Mouse (Mus musculus) heart, postnatal 0 days (tissue): Measurements from ENCODE around the gene Igfbp1.

Source experiments
- CTCF ChIP-seq: IDR thresholded peaks from 2 replicates; pipeline ENCODE4 v1.5.1; 2016; ENCODE audit warnings: antibody characterized with exemption, control low read depth, low read depth
- EP300 ChIP-seq: IDR thresholded peaks from 2 replicates; pipeline ENCODE4 v1.6.1; 2016; ENCODE audit warnings: antibody characterized with exemption, low read depth

- no peak for TF ChIP-seq CTCF
- no peak for TF ChIP-seq EP300
Observed at GRCm38 (mm10) chr11:7153081-7153480, 44.5 kb upstream of the Igfbp1 start.
